Mouse (Mus musculus): ENCODE data around the gene Ppp2r5a.

DNA sequence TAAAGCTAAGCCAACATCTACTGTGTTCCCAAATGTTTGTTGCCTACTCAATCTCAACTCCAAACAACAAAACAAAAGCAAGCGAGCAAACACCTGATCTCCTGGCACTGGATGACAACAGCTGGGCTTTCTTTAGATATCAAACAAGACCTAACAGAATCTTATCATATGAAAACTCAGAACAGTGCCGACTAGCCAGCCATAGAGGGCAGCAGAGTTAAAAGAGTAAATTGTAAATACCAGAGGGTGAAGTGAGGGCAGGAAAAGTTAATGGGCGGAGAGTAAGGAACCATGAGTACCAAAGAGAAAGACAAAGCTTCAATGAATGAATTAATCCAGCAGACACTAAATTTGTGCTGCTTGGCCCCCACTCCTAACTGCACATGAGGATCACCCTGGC lies 11.8 kb downstream of the Ppp2r5a start:
- peak; percentile 85 for TF ChIP-seq CTCF (IDR thresholded peaks at IDR 0.05; ENCODE audit: low read depth)
- no peak for TF ChIP-seq EP300 (IDR thresholded peaks at IDR 0.05; ENCODE audit: low read depth)
